ENCODE assay signal across 26 mouse cellular contexts in the genomic region with DNA sequence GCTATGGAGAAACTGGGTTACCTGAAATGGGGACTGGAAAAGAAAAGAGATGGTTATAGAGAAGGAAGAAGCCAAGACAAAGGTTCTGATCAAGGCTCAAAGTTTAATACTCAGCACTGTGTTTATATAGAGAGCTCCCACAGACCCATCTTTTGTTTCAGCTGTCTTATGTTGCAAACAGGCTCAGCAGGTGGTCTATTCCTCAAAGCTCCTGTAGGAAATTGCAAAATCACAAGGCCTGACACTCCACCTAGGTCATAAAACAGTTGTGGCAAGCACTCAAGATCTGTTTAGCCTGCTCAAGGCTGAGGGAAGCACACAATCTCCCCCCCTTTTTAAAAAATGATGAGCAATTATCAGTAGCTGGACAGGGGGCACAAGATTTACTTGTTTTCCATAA.
"Had no signal": no experiment of that assay in that cellular context is flagged by ENCODE, and none has a peak within 500 bp of the region (broad histone marks: within the 10 kb centered on the region; RNA-seq: fewer than 3 reads in every experiment).

No protein-coding gene starts in this region.

- H3K4me1 ChIP-seq: embryonic facial prominence, embryonic 10.5 days; embryonic facial prominence, embryonic 12.5 days; embryonic facial prominence, embryonic 13.5 days; embryonic facial prominence, embryonic 15.5 days; forebrain, embryonic 10.5 days; forebrain, embryonic 12.5 days; forebrain, embryonic 13.5 days; forebrain, embryonic 15.5 days; heart, embryonic 10.5 days had no signal

- H3K27ac ChIP-seq: embryonic facial prominence, embryonic 10.5 days; embryonic facial prominence, embryonic 12.5 days; embryonic facial prominence, embryonic 13.5 days; embryonic facial prominence, embryonic 15.5 days; forebrain, embryonic 10.5 days; forebrain, embryonic 12.5 days; forebrain, embryonic 13.5 days; forebrain, embryonic 15.5 days; gastrocnemius, adult 2 months; heart, adult 2 months; heart, embryonic 10.5 days had no signal

- ATAC-seq: forebrain, embryonic 13.5 days; forebrain, embryonic 14.5 days; forebrain, embryonic 15.5 days; forebrain, embryonic 16.5 days had no signal

- H3K9me3 ChIP-seq: forebrain, embryonic 15.5 days had no signal

- H3K36me3 ChIP-seq: embryonic facial prominence, embryonic 10.5 days; embryonic facial prominence, embryonic 12.5 days; embryonic facial prominence, embryonic 13.5 days; embryonic facial prominence, embryonic 15.5 days; forebrain, embryonic 10.5 days; forebrain, embryonic 12.5 days; forebrain, embryonic 15.5 days; heart, embryonic 10.5 days had no signal

- H3K4me2 ChIP-seq: embryonic facial prominence, embryonic 12.5 days; embryonic facial prominence, embryonic 13.5 days; embryonic facial prominence, embryonic 15.5 days; forebrain, embryonic 12.5 days; forebrain, embryonic 13.5 days; forebrain, embryonic 15.5 days had no signal

- H3K9ac ChIP-seq: embryonic facial prominence, embryonic 12.5 days; embryonic facial prominence, embryonic 13.5 days; embryonic facial prominence, embryonic 15.5 days; forebrain, embryonic 12.5 days; forebrain, embryonic 13.5 days; forebrain, embryonic 15.5 days had no signal

- DNase-seq: cerebellum, adult 9-11 months; cerebellum, postnatal 10 days; cerebellum, postnatal 14 days; cerebellum, postnatal 25 days; cerebellum, postnatal 36 days; embryo, embryonic 11 days; gastrocnemius, adult 2 months; gastrocnemius, postnatal 10 days; gastrocnemius, postnatal 14 days; gastrocnemius, postnatal 25 days; gastrocnemius, postnatal 36 days; heart, adult 11 months; heart, adult 18-20 months; heart, adult 2 months had no signal

- H3K4me3 ChIP-seq: embryonic facial prominence, embryonic 10.5 days; embryonic facial prominence, embryonic 12.5 days; embryonic facial prominence, embryonic 13.5 days; embryonic facial prominence, embryonic 15.5 days; erythroblast, embryonic 14.5 days; forebrain, embryonic 10.5 days; forebrain, embryonic 12.5 days; forebrain, embryonic 13.5 days; forebrain, embryonic 15.5 days; gastrocnemius, adult 2 months; heart, adult 2 months; heart, embryonic 10.5 days had no signal

- H3K27me3 ChIP-seq: embryonic facial prominence, embryonic 12.5 days; embryonic facial prominence, embryonic 13.5 days; embryonic facial prominence, embryonic 15.5 days; forebrain, embryonic 12.5 days; forebrain, embryonic 13.5 days; forebrain, embryonic 15.5 days had no signal
